Mouse (Mus musculus) heart, adult 2 months (tissue): ENCODE results near the gene Smarcc1. TPM values are rescaled to one million over a fixed set of nuclear protein-coding genes. Genes with fewer than 3 reads are reported as not detected.

ENCODE experiments used
- DNase-seq, 2 experiments: peaks; one replicate each; pipeline ENCODE4 v3.0.0; 2021
- H3K27ac ChIP-seq: fragments of 200-600 bp; 2 replicates; pipeline ENCODE4 v1.8.1; 2022
- H3K27me3 ChIP-seq: fragments of 200-500 bp; 2 replicates; pipeline ENCODE4 v1.6.1; 2012; ENCODE audit warnings: mild to moderate bottlenecking, low read length, inconsistent platforms, mixed read lengths; ENCODE audit not compliant: control insufficient read depth, insufficient read depth
- H3K36me3 ChIP-seq: fragments of 200-500 bp; 2 replicates; pipeline ENCODE4 v1.6.1; 2012; ENCODE audit warnings: low read length, inconsistent platforms; ENCODE audit not compliant: control insufficient read depth, insufficient read depth
- H3K4me1 ChIP-seq: fragments of 200-500 bp; 2 replicates; pipeline ENCODE4 v1.6.1; 2011; ENCODE audit warnings: low read length; ENCODE audit not compliant: control insufficient read depth, insufficient read depth
- H3K4me3 ChIP-seq: fragments of 200-600 bp; 2 replicates; pipeline ENCODE4 v1.8.1; 2022
- H3K79me2 ChIP-seq: fragments of 200-500 bp; replicated peaks from 2 replicates; pipeline ENCODE4 v1.6.1; 2012; ENCODE audit warnings: mild to moderate bottlenecking, inconsistent platforms, low read length, moderate library complexity, mixed read lengths; ENCODE audit not compliant: control insufficient read depth, insufficient read depth
- H3K9ac ChIP-seq: fragments of 200-500 bp; 2 replicates; pipeline ENCODE4 v1.6.1; 2012; ENCODE audit warnings: low read depth, mild to moderate bottlenecking, control low read depth, inconsistent platforms, low read length, mixed read lengths
- CTCF ChIP-seq: fragments of 200-600 bp; IDR thresholded peaks from 2 replicates; pipeline ENCODE4 v1.8.1; 2022; ENCODE audit warnings: antibody characterized with exemption, mild to moderate bottlenecking, moderate library complexity
- EP300 ChIP-seq: fragments of 200-500 bp; IDR thresholded peaks from 2 replicates; pipeline ENCODE4 v1.6.1; 2011; ENCODE audit warnings: low read depth, low read length, control low read depth; ENCODE audit not compliant: insufficient read depth
- POLR2A ChIP-seq: fragments of 200-500 bp; IDR thresholded peaks from 2 replicates; pipeline ENCODE4 v1.6.1; 2011; ENCODE audit warnings: mild to moderate bottlenecking, low read depth, low read length, control low read depth; ENCODE audit not compliant: insufficient read depth
- WGBS: fragments of 180-500 bp; shearing (Covaris S2); methylation state at CpG from one replicate; pipeline ENCODE4 v1.1.7; 2018; 5-methylcytosine and 5-hydroxymethylcytosine counted together
- intact Hi-C: fragments of 180-260 bp; cut with DNase I; formaldehyde crosslinking; loops from one replicate; pipeline ENCODE4 v1.15.1; 2025
- polyA plus RNA-seq: library from polyadenylated mRNA; depleted of rRNA; stranded (reverse); fragments of >200 nt; gene quantifications from 2 replicates; pipeline ENCODE4 v1.2.3, GENCODE M21; 2012
- total RNA-seq, 2 experiments: library from RNA; stranded (reverse); gene quantifications; 2 replicates each; pipeline ENCODE4 v1.2.3; 2021

The Smarcc1 gene
- total and polyA plus RNA-seq, 3 experiments = 8.4 to 25.2 (median 24.1) TPM

- H3K27me3 ChIP-seq = no peaks in the 10 kb centered on the region
- intact Hi-C loops = no loop called here
- WGBS = 84% methylated on average over 9 of the region's 9 CpGs
Measured at GRCm38 (mm10) chr9:110264991-110265390, 147.5 kb downstream of the Smarcc1 start.

DNA sequence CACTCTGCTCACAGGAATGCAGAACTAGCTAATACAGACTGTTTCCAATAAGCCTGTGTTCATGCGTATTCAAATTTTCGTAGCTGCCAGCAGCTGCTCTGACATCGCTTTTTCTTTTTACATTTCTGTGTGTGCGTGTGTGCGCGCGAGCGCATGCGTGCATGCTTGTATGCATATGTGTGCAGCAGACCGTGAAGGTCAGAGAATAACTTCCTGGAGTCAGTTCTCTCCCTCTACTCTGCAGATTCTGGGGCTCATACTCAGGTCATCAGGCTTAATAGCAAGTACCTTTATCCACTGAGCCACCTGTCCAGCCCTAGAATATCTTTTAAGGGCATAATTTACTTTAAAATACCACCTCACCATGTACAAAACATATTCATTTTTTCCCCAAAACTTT, 150.9 kb downstream of the Smarcc1 start:
- H3K79me2 ChIP-seq = no peaks in the 10 kb centered on the region
- no peak overlapping the region for H3K27ac ChIP-seq
- WGBS = 93% methylated on average over 10 of the region's 10 CpGs
- intact Hi-C loops = no loop called here
- DNase-seq = no peak
- no peaks in the 10 kb centered on the region for H3K4me1 ChIP-seq
- no peak overlapping the region for H3K9ac ChIP-seq
- no peak for TF ChIP-seq CTCF
- H3K36me3 ChIP-seq = no peaks in the 10 kb centered on the region
- no peaks in the 10 kb centered on the region for H3K27me3 ChIP-seq
- no peak overlapping the region for H3K4me3 ChIP-seq

More at GRCm38 (mm10) chr9:110264991-110265390, 147.5 kb downstream of the Smarcc1 start:
- no peak for TF ChIP-seq EP300
- no peak for TF ChIP-seq POLR2A
- no peak for TF ChIP-seq CTCF
- Histone ChIP-seq H3K9ac (no peak overlapping the region), H3K36me3 (no peaks in the 10 kb centered on the region), H3K4me3 (no peak overlapping the region), H3K4me1 (no peaks in the 10 kb centered on the region), H3K79me2 (no peaks in the 10 kb centered on the region), H3K27ac (no peak overlapping the region)
- no peak for DNase-seq

GRCm38 (mm10) chr9:110272330-110272729, 154.8 kb downstream of the Smarcc1 start:
- Histone ChIP-seq H3K9ac (no peak overlapping the region), H3K27me3 (no peaks in the 10 kb centered on the region), H3K36me3 (no peaks in the 10 kb centered on the region), H3K27ac (no peak overlapping the region), H3K4me1 (no peaks in the 10 kb centered on the region), H3K4me3 (no peak overlapping the region), H3K79me2 (no peaks in the 10 kb centered on the region)
- intact Hi-C loops = no loop called here
- DNase-seq = no peak
- no peak for TF ChIP-seq EP300
- no peak for TF ChIP-seq CTCF
- TF ChIP-seq POLR2A = no peak
- WGBS = 90% methylated on average over 3 of the region's 3 CpGs

DNA sequence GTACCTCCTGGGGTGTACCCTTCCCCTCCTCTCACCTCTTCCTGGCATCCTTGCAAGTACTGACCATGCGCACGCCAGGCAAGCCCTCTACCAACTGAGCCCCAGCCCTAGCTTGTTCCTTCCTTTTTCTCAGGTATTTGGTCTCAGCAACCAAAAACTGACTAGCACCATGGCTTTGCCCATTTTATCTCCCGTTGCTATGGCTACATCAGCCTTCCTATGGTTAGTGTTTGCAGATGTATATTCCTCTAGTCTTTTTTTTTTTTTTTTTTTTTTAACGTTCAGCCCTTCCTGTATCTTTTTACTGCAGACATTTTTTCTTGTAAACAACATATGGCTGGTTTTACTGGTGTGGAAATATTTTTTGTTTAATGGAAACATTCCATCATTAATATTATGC, 156.0 kb downstream of the Smarcc1 start:
- intact Hi-C loops = no loop called here
- 72% methylated on average over 4 of the region's 4 CpGs for WGBS
- H3K4me1 ChIP-seq = no peaks in the 10 kb centered on the region
- no peak overlapping the region for H3K27ac ChIP-seq
- no peak overlapping the region for H3K9ac ChIP-seq
- H3K36me3 ChIP-seq = no peaks in the 10 kb centered on the region
- TF ChIP-seq EP300 = no peak
- no peak for TF ChIP-seq CTCF
- no peak for TF ChIP-seq POLR2A
- no peaks in the 10 kb centered on the region for H3K79me2 ChIP-seq
- no peak overlapping the region for H3K4me3 ChIP-seq
- H3K27me3 ChIP-seq = no peaks in the 10 kb centered on the region
- no peak for DNase-seq

- no peaks in the 10 kb centered on the region for H3K4me1 ChIP-seq
- intact Hi-C loops = no loop called here
- H3K36me3 ChIP-seq = no peaks in the 10 kb centered on the region
- H3K27ac ChIP-seq = no peak overlapping the region
- no peak for DNase-seq
- no peaks in the 10 kb centered on the region for H3K27me3 ChIP-seq
- H3K9ac ChIP-seq = no peak overlapping the region
- no peak overlapping the region for H3K4me3 ChIP-seq
- H3K79me2 ChIP-seq = no peaks in the 10 kb centered on the region
- no peak for TF ChIP-seq CTCF
- no peak for TF ChIP-seq POLR2A
- TF ChIP-seq EP300 = no peak
- 72% methylated on average over 5 of the region's 5 CpGs for WGBS
Measured at GRCm38 (mm10) chr9:110275882-110276281, 158.4 kb downstream of the Smarcc1 start.

DNA sequence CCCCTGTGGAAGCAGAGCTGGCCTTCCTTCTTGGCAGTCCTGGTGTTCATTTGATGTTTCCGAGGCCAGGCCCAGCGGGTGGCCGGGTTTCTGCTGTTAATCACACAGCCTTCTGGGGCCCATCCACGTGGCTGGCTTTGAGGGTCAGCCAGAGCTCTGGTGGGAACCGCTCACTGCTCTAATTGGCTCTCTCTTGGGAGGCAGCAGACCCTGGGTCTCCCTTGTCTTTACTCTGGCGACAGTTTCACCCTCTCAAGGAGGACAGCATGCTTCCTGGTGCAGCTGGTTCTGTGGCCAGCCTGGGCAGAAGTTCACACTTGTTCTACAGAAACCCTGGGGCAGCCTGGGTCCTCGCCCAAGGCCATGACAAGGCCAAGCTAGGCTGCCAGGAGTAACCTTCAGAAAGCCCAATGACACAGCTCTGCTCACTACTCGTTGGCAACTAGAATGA, 159.9 kb downstream of the Smarcc1 start:
- no peaks in the 10 kb centered on the region for H3K27me3 ChIP-seq
- 54% methylated on average over 8 of the region's 8 CpGs for WGBS
- H3K4me1 ChIP-seq = no peaks in the 10 kb centered on the region
- H3K79me2 ChIP-seq = no peaks in the 10 kb centered on the region
- no peak overlapping the region for H3K4me3 ChIP-seq
- no peak overlapping the region for H3K27ac ChIP-seq
- intact Hi-C loops = no loop called here
- DNase-seq = no peak
- TF ChIP-seq CTCF (no peak), POLR2A (no peak), EP300 (no peak)
- H3K36me3 ChIP-seq = no peaks in the 10 kb centered on the region
- H3K9ac ChIP-seq = no peak overlapping the region
